Mouse (Mus musculus) cerebellum, adult 2 months (tissue): ENCODE measurements around the gene Cnot4.

Experiments used
- CTCF ChIP-seq: fragments of 200-500 bp; IDR thresholded peaks from 2 replicates; pipeline ENCODE4 v1.5.1; 2011; ENCODE audit warnings: low read depth, mild to moderate bottlenecking, control low read depth, low read length, moderate library complexity, borderline replicate concordance; ENCODE audit not compliant: insufficient read depth
- POLR2A ChIP-seq: fragments of 200-500 bp; IDR thresholded peaks from 2 replicates; pipeline ENCODE4 v1.6.1; 2011; ENCODE audit warnings: low read length, control low read depth, borderline replicate concordance; ENCODE audit not compliant: insufficient read depth

- TF ChIP-seq CTCF (no peak), POLR2A (no peak)
Measured at GRCm38 (mm10) chr6:35028023-35028422, 105.5 kb downstream of the Cnot4 start.
